Mouse (Mus musculus): ENCODE measurements around the gene Tmtc2.

Gene Tmtc2

DNA sequence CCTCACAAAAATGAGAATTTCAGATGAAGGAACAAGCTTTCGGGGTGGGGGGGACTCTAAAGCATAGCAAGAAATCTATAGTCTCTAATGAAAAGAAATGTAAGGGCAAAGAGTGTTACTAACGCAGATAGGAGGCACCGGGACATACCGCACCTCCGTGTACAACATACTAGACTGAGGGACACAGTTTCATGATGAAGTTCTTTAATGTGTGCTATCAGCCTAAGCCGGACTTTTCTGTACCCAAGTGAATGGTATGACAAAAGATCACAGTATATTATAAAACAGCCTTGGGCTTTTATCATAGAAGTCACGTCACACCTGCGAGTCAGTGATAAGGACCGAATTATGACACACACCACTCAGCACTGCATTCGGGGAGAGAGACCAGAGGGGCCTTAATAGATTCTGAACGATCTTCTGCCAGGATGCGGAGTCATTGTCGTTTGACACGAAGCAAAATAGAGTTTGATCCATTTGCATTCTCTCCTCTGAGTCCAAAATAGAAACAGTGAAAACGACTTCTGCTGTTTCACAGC, 156.3 kb downstream of the Tmtc2 start:
- DNase-seq (ENCODE audit: low read depth, low spot score): no peak

DNA sequence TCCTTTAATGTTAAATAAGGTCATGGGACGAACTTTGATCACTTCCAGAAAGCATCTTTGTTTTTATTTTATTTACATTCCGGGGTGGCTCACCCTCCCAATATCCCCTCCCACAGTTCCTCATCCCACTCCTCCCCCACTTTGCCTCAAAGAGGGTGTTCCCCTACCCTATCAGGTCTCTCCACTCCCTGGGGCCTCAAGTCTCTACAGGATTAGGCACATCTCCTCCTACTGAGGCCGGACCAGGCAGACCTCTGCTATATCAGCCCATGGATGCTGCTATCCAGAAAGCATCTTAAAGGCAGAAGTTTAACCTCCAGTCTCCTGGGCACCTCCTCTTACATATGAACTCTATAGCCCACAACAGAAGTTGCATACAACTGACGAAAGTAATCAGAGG, 157.7 kb downstream of the Tmtc2 start:
- no peak for DNase-seq (ENCODE audit: low read depth, low spot score)

DNA sequence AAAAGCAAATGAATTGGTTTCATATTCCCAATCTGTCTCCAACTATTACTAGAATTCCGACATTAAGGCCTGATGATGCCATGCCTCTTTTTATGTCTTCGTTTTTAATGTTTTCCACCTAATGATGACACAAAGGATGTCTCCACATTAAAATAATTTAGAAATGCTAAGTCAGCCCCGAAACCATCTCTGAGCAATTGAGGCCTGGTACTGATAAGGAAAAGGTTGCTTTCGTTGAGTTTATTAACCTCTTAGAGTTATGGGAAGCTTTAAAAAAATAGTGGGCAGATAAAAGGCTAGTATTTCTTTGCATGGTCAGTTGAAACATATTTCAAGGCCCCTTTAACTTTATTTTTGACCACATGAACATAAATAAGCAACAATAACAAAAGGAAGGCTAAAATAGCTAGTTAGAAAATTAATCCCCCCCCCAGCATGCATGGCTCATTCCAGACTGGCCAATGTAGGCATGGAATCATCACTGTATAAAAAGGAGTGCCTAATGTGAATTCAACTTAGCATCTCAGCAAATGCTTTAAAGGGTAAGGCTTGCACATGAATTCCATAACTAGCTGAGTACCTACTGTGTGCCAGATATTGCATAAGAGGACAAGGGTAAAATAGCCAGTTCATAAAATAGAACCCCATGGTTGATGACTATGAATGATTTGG, 168.3 kb downstream of the Tmtc2 start:
- no peak for DNase-seq (ENCODE audit: low read depth, low spot score)

DNA sequence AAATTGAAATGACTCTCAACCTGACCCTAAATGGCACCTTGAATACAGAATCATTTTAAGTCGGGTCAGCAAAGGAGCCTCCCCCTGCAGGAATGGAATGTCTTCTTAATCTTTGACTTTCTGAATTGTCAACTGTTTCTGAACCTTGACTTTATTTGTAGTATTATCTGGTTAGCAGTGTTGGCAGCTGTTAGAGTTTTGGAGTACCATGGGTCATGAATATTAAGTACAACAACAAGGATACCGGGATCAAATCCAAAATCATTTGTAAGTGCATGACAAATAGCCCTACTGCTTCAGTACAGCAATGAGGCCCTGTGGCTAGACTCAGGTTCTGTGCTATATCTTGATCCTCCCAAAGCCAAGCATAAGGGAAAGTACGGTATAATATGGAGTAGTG, 170.3 kb downstream of the Tmtc2 start:
- DNase-seq (ENCODE audit: low read depth, low spot score): no peak

DNA sequence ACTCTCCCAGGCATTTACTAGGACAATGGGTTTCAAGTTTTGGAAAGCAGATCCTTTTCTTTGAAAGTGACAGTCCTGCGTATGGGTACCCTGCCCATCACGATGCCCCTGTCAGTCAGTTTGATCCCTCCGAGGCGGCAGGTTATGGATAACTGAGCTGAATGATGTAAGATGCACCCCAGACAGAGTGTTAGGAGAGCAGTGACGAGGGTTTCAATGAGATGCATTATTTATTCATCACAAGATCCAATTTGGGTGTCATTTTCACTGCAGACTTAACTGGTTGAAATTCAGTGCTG, 171.8 kb downstream of the Tmtc2 start:
- no peak for DNase-seq (ENCODE audit: low read depth, low spot score)

DNA sequence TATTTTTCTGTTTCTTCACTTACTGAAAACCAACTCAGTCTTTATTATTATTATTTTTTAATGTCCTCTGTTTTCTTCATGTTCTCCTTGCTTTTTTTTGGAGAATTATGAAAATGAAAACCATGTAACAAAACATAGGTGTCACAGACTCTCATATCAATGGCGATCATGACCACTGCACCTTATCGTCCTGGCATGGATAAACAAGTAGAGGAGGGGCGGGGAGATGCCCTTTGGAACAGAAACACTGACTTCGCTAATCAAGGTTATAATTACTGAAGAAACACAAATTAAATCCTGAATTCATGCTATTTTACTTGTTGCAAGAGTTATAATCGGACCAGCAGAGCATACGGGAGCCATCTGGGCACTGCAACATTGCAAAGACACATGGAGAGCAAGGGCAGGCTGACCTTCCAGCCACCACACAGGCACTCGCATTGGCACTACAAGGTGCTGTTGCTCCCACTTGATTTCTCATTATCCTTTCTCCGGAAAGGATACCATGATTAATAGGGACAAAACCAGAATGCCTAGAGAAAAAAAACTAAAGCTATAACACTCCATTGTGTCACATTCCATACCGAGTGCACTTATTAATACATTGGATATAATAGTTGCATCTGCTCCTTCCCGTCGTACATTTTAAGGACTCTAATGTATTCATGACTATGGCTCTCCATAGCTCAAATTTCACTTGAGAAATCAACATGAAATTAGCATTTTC, 172.3 kb downstream of the Tmtc2 start:
- no peak for DNase-seq (ENCODE audit: low read depth, low spot score)

DNA sequence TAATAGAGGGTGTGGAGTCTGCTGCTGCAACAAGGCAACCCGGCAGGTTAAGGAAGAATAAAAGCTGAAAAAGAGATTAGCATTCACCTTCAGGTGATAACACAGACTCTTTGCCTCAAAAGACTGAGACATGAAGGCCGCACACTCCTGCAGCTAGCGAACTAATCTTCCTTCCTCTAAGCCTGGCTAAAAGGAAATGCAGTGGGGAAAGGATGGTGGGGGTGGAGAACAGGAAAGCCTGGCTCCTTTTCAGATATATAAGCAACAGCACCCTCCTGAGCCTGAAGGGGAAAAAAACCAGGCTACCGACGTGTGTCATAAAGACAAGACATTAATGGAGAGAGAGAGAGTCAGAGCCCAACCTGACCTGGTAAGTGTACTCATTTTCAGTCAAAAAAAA, 174.9 kb downstream of the Tmtc2 start:
- DNase-seq (ENCODE audit: low read depth, low spot score): no peak

DNA sequence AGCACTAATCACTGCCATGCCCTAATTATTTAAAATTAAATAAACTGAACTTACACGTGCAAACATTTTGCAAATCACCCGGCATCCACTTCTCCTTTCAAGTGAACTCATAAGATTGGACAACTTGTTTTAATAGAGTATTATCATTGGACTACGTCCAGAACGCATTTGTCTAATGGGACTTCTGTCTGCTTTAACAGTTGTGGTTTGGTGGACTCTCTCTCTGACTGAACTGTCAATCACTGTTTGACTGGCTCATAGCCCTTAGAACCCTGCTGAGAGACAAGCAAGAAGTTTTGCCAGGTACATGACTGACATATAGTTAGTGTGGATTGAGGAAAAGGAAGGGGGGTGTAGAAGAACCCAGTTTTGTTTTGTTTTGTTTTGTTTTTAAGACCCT, 190.2 kb downstream of the Tmtc2 start:
- peak; percentile 16 for DNase-seq (ENCODE audit: low read depth, low spot score)

DNA sequence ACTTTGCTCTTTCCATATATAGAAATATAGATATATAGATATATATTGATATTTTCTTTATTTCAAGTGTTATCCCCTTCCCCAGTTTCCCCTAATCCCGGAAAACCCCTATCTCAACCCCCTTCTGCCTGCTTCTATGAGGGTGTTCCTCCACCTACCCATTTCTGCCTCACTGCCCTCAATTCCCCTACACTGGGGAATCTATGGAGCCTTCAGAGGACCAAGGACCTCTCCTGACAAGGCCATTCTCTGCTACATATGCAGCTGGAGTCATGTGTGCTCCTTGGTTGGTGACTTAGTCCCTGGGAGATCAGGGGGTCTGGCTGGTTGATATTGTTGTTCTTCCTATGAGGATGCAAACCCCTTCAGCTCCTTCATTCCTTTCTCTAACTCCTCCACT, 192.5 kb downstream of the Tmtc2 start:
- DNase-seq (ENCODE audit: low read depth, low spot score): no peak

DNA sequence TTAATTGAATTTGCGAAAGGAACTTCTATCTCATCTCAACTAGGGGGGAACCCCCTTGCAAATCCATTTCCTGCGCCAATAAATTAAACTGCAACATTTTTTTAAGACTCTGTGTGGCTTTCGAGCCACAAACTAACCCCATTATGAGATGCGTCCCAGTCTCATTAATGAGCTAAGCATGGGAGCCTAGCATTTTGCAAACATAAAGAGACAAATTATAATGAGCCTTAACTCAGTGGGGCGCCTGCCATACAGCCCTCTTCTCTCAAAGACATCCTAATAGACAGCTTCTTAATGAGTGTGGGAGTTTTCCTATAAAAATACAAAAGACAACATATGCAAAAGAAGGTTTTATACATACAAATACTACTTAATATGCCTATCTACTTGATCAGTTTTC, 193.0 kb downstream of the Tmtc2 start:
- DNase-seq (ENCODE audit: low read depth, low spot score): peak; percentile 20

DNA sequence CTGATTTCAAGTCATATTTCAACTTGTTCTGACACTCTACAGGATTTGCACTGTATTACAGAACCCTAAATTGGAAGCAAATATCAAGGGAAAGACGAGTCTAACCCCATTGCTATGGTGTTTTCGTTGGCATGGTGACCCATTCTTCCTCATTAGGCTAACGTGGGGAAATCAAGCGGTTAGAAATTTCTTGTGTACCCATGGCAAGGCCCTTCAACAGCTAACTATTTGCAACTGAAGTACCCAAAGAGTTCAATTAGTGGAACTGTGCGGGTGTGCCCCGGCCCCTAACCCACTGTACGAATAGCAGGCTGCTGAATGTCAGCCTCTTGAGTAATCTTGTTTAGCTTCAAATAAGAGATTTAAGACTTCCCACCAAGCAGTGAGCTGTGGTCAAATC, 193.7 kb downstream of the Tmtc2 start:
- DNase-seq (ENCODE audit: low read depth, low spot score): peak; percentile 39

DNA sequence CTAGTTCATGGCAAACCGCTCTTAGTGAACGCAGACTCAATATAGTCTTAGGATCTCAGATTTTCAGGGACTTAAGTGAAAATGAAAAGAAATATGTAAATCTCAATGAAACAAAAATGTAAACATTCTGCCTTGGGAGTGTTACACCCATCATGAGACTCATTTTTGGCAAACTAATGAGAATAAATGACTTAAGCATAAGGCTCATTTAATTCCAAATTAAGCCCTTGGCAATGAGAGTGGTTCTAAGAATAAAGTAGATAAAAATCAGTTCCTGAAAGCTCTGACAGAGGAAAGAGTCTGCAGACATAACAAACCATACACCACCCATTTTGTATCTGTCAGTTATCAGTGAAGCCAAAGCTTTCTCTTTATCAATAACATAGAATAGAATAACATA, 196.5 kb downstream of the Tmtc2 start:
- DNase-seq (ENCODE audit: low read depth, low spot score): no peak

DNA sequence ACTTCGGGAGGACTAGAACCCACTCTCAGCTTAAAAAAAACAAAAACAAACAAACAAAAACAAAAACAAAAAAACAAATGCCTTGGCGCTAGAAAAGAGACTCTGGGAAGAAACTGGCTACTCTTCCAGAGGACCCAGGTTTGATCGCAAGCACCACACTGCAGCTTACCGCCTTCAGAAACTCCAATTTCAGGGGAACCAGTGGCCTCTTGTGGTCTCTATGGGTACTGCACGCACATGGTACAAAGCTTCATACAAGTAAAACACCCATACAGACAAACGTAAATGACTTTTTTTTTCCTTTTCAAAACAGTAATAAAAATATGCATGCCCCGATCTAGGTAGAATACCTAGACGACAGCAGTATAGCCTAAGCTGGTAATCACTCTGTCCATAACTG, 201.0 kb downstream of the Tmtc2 start:
- no peak for DNase-seq (ENCODE audit: low read depth, low spot score)

DNA sequence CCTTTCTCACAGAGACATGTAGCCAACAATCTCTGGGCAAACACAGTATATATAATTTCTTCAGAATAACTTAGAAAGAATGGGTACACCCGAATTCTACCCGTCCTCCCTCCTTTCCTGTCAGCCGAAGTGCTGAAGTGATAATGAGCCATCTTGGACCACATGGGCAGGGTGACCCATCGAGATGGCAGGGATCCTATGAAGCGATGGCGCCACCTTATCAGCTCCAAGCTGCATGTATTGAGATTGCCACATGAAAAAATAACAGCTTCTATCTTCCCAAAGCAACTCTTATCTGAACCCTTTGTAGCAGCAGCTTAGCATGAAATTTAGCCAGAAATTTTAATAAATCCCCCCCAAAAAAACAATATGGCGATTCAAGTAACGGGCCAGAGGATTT, 206.0 kb downstream of the Tmtc2 start:
- no peak for DNase-seq (ENCODE audit: low read depth, low spot score)

DNA sequence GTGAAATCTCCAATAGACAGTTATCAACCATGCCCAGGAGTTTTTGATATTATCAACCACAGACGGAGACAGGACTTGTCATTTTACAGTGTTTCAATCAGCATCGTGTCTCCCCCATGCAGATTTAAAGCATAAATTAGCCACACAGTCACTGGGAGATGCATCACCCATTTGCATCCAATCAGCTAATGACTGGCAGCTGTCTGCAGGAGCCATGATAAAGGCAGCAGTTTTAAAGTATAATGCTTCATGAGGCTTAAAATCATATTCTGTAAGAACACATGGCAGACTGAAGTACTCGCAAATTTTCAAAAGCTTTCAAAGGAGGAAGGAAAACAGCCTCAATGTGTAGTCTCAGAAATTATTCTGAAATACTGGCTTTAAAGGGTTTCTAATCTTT, 209.8 kb downstream of the Tmtc2 start:
- DNase-seq (ENCODE audit: low read depth, low spot score): no peak

DNA sequence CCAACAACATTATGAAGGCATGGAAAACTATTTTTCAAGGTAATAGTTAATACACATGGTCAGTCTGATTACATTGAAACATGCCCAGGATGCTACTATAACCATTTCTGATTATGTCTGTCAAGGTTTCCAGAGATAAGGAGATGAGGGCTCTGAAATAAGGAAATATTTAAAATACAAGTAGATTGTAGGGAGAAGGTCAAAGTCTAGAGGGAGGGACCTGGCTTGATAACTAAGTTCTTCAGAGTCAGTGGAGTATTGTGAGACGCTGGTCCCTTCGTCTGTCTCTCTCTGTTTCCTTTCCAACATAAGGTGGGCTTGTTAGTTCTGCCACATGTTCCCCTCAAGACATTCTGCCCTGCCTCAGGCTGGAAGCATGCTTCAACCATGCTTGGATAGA, 223.9 kb downstream of the Tmtc2 start:
- DNase-seq (ENCODE audit: low read depth, low spot score): no peak

DNA sequence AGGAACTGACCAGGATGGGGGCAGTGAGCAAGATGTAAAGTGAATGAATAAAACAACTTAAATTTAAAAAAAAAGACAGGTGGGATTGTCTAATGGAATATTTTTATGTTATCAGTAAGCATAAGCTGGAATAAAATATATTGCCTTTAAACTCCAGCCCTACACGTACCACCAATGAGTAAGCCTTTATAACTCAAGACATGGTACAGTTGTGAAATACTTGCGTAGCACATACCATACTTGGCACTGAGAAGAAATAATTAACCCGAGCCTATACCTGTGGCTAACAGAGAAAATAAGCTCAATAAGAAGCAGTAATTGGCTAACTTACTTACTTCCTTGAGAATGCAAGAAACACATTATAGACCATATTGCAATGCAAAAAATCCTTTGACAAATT, 228.3 kb downstream of the Tmtc2 start:
- no peak for DNase-seq (ENCODE audit: low read depth, low spot score)

DNA sequence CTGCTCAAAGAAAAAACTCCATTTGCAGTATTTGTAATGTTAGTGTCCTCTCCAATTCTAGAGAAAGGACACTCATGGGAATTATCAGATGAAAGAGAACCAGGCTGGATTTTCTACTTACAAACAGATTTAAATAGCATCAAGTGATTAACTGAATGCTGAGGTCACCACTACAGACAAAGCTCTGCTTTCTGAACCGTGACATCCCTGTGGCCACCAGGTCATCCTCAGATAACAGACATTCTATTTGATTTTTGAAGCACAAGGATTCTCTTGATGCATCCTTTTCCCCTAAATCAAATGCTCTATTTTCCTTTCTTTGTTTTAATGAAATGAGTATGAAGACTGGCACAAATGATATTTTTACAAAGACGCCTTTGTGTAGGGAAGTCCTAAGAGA, 241.4 kb downstream of the Tmtc2 start:
- DNase-seq (ENCODE audit: low read depth, low spot score): no peak

DNA sequence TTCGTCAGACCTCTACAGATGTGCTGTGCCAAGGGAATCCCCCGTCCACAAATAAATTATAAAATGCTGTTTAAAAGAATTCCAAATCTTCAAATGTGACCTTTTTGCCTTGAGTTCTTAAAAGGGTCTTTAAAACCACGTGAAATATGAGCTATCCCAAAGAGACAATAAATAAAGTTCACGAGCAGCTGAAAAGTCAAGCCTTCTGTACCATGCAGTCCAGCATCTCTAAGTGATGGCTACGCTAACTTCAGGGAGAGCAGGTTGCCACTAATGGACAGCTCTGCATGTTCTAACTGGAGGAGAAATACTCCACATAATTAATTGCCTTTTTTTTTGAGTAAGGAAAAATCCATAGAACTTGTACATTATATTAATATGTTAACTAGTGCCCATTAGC, 243.9 kb downstream of the Tmtc2 start:
- DNase-seq (ENCODE audit: low read depth, low spot score): peak; percentile 12

DNA sequence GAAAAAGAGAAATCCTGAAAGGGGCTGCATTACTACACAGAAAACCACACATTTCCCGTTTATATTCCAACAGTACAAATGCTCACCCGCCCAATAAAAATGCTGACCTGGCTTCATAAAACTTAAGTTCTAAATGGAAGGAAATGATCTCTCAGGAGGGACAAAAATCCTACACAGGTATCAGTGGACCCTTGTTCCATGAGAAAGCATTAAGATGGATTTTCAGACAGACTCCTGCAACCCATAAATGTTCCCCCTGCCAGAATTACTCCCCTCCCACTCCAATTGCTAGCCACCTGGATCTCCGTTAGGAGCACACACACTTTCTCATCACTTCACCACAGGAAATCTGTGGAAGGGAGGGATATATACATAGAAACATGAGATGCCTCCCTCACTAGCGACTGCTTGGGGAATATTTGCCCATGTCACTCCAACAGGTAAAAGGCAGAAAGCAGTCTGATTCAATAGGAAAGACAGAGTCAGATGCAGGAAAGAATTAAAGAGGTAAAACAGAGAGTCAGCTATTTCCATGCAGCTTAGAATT, 250.5 kb downstream of the Tmtc2 start:
- no peak for DNase-seq (ENCODE audit: low read depth, low spot score)

DNA sequence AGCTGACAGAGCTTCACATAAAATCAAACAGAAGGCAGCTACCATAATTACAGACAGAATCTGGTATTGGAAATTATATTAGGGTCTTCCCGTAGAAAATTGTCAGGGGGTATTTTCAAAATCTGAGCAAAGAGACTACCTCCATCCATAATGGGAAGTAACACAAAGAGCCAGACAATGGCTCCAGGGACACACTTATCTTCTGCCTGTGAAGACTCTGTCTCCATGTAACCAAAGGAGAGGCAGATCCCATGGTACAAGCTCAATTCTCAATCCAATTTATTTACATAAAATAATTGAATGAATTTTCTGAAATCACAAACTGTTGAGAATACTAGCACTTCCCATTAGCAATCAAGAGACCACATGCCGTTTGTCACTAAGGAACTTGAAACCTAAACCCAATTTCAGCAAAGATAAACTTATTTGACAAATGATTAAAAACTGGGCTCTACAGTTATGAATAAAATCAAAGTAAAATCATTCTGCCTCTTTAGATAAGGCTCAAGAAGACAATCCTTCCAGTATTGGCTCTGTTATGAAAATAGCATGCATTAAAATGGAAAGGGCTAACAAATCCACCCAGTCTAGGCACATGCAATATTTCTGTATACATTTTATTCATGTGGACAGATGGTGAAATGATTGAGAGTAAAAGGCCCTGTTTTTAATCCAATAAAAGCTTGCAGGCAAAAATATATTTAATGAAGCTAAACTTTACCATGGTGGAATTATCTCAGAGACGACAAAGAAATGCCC, 254.8 kb downstream of the Tmtc2 start:
- no peak for DNase-seq (ENCODE audit: low read depth, low spot score)

DNA sequence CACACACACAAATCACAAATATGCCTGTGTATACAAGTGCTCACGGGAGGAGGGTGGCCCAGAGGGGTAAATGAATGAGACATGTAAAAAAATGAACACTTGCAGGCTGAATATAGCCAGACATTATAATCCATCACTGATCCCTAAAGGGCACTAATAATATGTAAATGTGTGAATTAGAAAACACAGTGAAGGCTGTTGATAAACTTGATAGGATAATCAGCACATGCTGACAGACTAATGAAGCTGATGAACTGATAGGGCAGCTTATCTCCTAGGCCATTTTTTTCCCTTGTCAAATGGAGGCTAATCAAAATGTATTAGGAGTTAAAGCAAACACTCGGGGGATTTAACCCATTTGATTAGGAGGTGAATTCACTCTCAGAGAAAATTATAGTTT, 255.4 kb downstream of the Tmtc2 start:
- no peak for DNase-seq (ENCODE audit: low read depth, low spot score)

DNA sequence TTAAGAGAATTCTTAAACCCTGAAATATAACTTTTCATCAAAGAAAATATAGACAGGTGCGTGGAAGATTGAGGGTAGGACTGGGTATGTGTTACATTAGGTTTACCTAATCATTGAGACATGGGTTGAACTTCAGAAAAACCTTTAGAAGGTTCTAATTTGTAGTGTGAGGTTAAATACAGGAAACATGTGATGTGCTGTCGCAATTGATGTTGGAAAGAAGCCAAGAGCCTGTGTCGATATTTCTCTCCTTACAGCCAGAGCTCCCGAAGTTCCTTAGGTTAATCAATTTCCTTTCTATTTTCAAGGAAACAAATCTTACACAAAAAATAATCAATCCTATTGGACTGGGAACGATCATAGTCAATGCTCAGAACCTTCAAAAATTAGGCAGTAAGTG, 261.3 kb downstream of the Tmtc2 start:
- no peak for DNase-seq (ENCODE audit: low read depth, low spot score)

All from forelimb bud, embryonic 11.5 days (tissue).